In genomic region chr1:171256095-171256818, GRCm38 (mm10) we compare ENCODE assay signal across 11 mouse cellular contexts. TPM values are rescaled to one million over a fixed set of nuclear protein-coding genes. Genes with fewer than 3 reads are reported as not detected.
DNase-seq lines count a peak whose midpoint lies in the region; ATAC-seq and TF ChIP-seq lines count a peak whose summit lies in the region.
"Had no signal": no experiment of that assay in that cellular context is flagged by ENCODE, and none has a peak within 500 bp of the region (broad histone marks: within the 10 kb centered on the region; RNA-seq: fewer than 3 reads in every experiment).

No protein-coding gene starts in this region.

- no peak overlapping the region for H3K4me2 ChIP-seq in intestine, postnatal 0 days (replicated peaks; ENCODE audit: low read depth)
- no peak overlapping the region for H3K4me2 ChIP-seq in intestine, embryonic 15.5 days (replicated peaks)
- no peak overlapping the region for H3K4me2 ChIP-seq in midbrain, postnatal 0 days (ENCODE audit: low read depth, low read length, poor library complexity, severe bottlenecking)
- no peak overlapping the region for H3K4me2 ChIP-seq in midbrain, embryonic 15.5 days
- no peak overlapping the region for H3K4me2 ChIP-seq in embryonic facial prominence, embryonic 15.5 days (replicated peaks)
- H3K4me2 ChIP-seq: heart, embryonic 11.5 days had no signal

- no peak overlapping the region for H3K4me3 ChIP-seq in intestine, postnatal 0 days (ENCODE audit: low read depth, low read length)
- no peak overlapping the region for H3K4me3 ChIP-seq in intestine, embryonic 15.5 days (replicated peaks)
- H3K4me3 ChIP-seq in midbrain, postnatal 0 days (ENCODE audit: low read depth, low read length) = no peak overlapping the region
- H3K4me3 ChIP-seq in midbrain, embryonic 15.5 days = no peak overlapping the region
- no peak overlapping the region for H3K4me3 ChIP-seq in embryonic facial prominence, embryonic 15.5 days (replicated peaks)
- H3K4me3 ChIP-seq: hindbrain, embryonic 10.5 days had no signal

- no peaks in the 10 kb centered on the region for H3K27me3 ChIP-seq in intestine, postnatal 0 days (replicated peaks; ENCODE audit: control insufficient read depth, insufficient read depth, low read length)
- H3K27me3 ChIP-seq in intestine, embryonic 15.5 days (replicated peaks) = no peaks in the 10 kb centered on the region
- no peaks in the 10 kb centered on the region for H3K27me3 ChIP-seq in midbrain, postnatal 0 days (ENCODE audit: insufficient read depth, low read length)
- H3K27me3 ChIP-seq in midbrain, embryonic 15.5 days (replicated peaks) = no peaks in the 10 kb centered on the region; the same call in 1 of the 2 replicates
- H3K27me3 ChIP-seq in embryonic facial prominence, embryonic 15.5 days = no peaks in the 10 kb centered on the region
- H3K27me3 ChIP-seq: Patski had no signal

- no peak for DNase-seq in midbrain, postnatal 0 days (ENCODE audit: low spot score)
- no peak for DNase-seq in urinary bladder, adult 18-20 months (ENCODE audit: low spot score in 2 of 2)
- no peak for DNase-seq in thymus, postnatal 14 days

- no peak overlapping the region for H3K27ac ChIP-seq in intestine, postnatal 0 days (ENCODE audit: low read depth, low read length)
- H3K27ac ChIP-seq in intestine, embryonic 15.5 days = no peak overlapping the region
- H3K27ac ChIP-seq in midbrain, postnatal 0 days (ENCODE audit: low read depth, low read length) = no peak overlapping the region
- H3K27ac ChIP-seq in midbrain, embryonic 15.5 days = no peak overlapping the region
- H3K27ac ChIP-seq in embryonic facial prominence, embryonic 15.5 days (replicated peaks) = no peak overlapping the region
- H3K27ac ChIP-seq: hindbrain, embryonic 10.5 days had no signal

- H3K4me1 ChIP-seq in intestine, postnatal 0 days (replicated peaks; ENCODE audit: control insufficient read depth, insufficient read depth, low read length) = no peaks in the 10 kb centered on the region
- peaks cover 15% of the 10 kb centered on the region for H3K4me1 ChIP-seq in intestine, embryonic 15.5 days (replicated peaks)
- 0 out of 2 replicates have a peak, but pooled peaks cover 3% of the 10 kb centered on the region for H3K4me1 ChIP-seq in midbrain, postnatal 0 days (ENCODE audit: insufficient read depth, low read length)
- H3K4me1 ChIP-seq in midbrain, embryonic 15.5 days = peaks cover 18% of the 10 kb centered on the region
- peaks cover 30% of the 10 kb centered on the region for H3K4me1 ChIP-seq in embryonic facial prominence, embryonic 15.5 days

- no peak for ATAC-seq in intestine, postnatal 0 days
- ATAC-seq in intestine, embryonic 15.5 days = no peak
- no peak for ATAC-seq in midbrain, postnatal 0 days (ENCODE audit: low FRiP score)
- no peak for ATAC-seq in midbrain, embryonic 15.5 days (replicated peaks)
- ATAC-seq in embryonic facial prominence, embryonic 15.5 days (ENCODE audit: insufficient number of reproducible peaks, low FRiP score, low TSS enrichment, low read depth) = no peak
- ATAC-seq: lung, postnatal 0 days had no signal

- no peak overlapping the region for H3K9ac ChIP-seq in intestine, postnatal 0 days (ENCODE audit: low read depth, low read length)
- no peak overlapping the region for H3K9ac ChIP-seq in intestine, embryonic 15.5 days
- H3K9ac ChIP-seq in midbrain, postnatal 0 days (replicated peaks; ENCODE audit: low read length, poor library complexity, severe bottlenecking) = no peak overlapping the region
- H3K9ac ChIP-seq in midbrain, embryonic 15.5 days = no peak overlapping the region
- H3K9ac ChIP-seq in embryonic facial prominence, embryonic 15.5 days = peak overlapping the region; percentile 18; the same call in 1 of the 2 replicates

- 0 out of 2 replicates have a peak, but pooled peaks cover 3% of the 10 kb centered on the region for H3K36me3 ChIP-seq in intestine, postnatal 0 days (ENCODE audit: control insufficient read depth, insufficient read depth)
- peaks cover 8% of the 10 kb centered on the region; the same call in 1 of the 2 replicates for H3K36me3 ChIP-seq in intestine, embryonic 15.5 days
- no peaks in the 10 kb centered on the region for H3K36me3 ChIP-seq in midbrain, postnatal 0 days (ENCODE audit: insufficient read depth, low read length)
- H3K36me3 ChIP-seq in midbrain, embryonic 15.5 days (replicated peaks) = no peaks in the 10 kb centered on the region
- peaks cover 48% of the 10 kb centered on the region for H3K36me3 ChIP-seq in embryonic facial prominence, embryonic 15.5 days

- peak; percentile 43 for TF ChIP-seq CTCF in intestine, postnatal 0 days (IDR thresholded peaks at IDR 0.05; ENCODE audit: low read depth)
- peak; percentile 26 for TF ChIP-seq CTCF in midbrain, postnatal 0 days (IDR thresholded peaks at IDR 0.05)

- 88% methylated on average over 24 of the region's 24 CpGs for WGBS in intestine, postnatal 0 days
- WGBS in intestine, embryonic 15.5 days = 89% methylated on average over 24 of the region's 24 CpGs
- 91% methylated on average over 24 of the region's 24 CpGs for WGBS in midbrain, postnatal 0 days
- 90% methylated on average over 24 of the region's 24 CpGs for WGBS in midbrain, embryonic 15.5 days
- 86% methylated on average over 24 of the region's 24 CpGs for WGBS in embryonic facial prominence, embryonic 15.5 days

- H3K9me3 ChIP-seq in intestine, postnatal 0 days (ENCODE audit: control insufficient read depth) = no peaks in the 10 kb centered on the region
- no peaks in the 10 kb centered on the region for H3K9me3 ChIP-seq in intestine, embryonic 15.5 days
- no peaks in the 10 kb centered on the region for H3K9me3 ChIP-seq in midbrain, postnatal 0 days (ENCODE audit: low read length)
- no peaks in the 10 kb centered on the region for H3K9me3 ChIP-seq in midbrain, embryonic 15.5 days
- H3K9me3 ChIP-seq in embryonic facial prominence, embryonic 15.5 days (replicated peaks) = no peaks in the 10 kb centered on the region
- H3K9me3 ChIP-seq: hindbrain, embryonic 10.5 days had no signal

RNA-seq across cellular contexts. Expression of gene Ndufs2, which starts 5.1 kb away (rescaled TPM):
- 249 and 255 TPM in 2 replicates for polyA plus RNA-seq in intestine, postnatal 0 days (2015; fragmentation: Nextera tagmentation; extraction: Ambion mirVana)
- polyA plus RNA-seq in intestine, embryonic 15.5 days (2015; fragmentation: Nextera tagmentation; extraction: Ambion mirVana) = 304 and 326 TPM in 2 replicates
- total RNA-seq in midbrain, postnatal 0 days (2014; rRNA removed) = 224 and 230 TPM in 2 replicates
- 221 and 244 TPM in 2 replicates for polyA plus RNA-seq in midbrain, postnatal 0 days (2015; fragmentation: Nextera tagmentation; extraction: Ambion mirVana)
- 229 and 238 TPM in 2 replicates for polyA plus RNA-seq in midbrain, embryonic 15.5 days (2015; fragmentation: Nextera tagmentation; extraction: Ambion mirVana)
- 217 and 248 TPM in 2 replicates for polyA plus RNA-seq in embryonic facial prominence, embryonic 15.5 days (2015; fragmentation: Nextera tagmentation; extraction: Ambion mirVana)

RNA-seq across cellular contexts. Expression of gene Adamts4, which starts 6.0 kb away (rescaled TPM):
- polyA plus RNA-seq in intestine, postnatal 0 days (2015; fragmentation: Nextera tagmentation; extraction: Ambion mirVana) = 2.0 and 2.8 TPM in 2 replicates
- polyA plus RNA-seq in intestine, embryonic 15.5 days (2015; fragmentation: Nextera tagmentation; extraction: Ambion mirVana) = 6.3 and 6.8 TPM in 2 replicates
- 5.2 and 8.2 TPM in 2 replicates for total RNA-seq in midbrain, postnatal 0 days (2014; rRNA removed)
- polyA plus RNA-seq in midbrain, postnatal 0 days (2015; fragmentation: Nextera tagmentation; extraction: Ambion mirVana) = 3.4 and 4.2 TPM in 2 replicates
- 7.0 and 7.1 TPM in 2 replicates for polyA plus RNA-seq in midbrain, embryonic 15.5 days (2015; fragmentation: Nextera tagmentation; extraction: Ambion mirVana)
- polyA plus RNA-seq in embryonic facial prominence, embryonic 15.5 days (2015; fragmentation: Nextera tagmentation; extraction: Ambion mirVana) = 26.0 and 26.6 TPM in 2 replicates

RNA-seq across cellular contexts. Expression of gene B4galt3, which starts 13.9 kb away (rescaled TPM):
- 27.0 and 27.4 TPM in 2 replicates for polyA plus RNA-seq in intestine, postnatal 0 days (2015; fragmentation: Nextera tagmentation; extraction: Ambion mirVana)
- polyA plus RNA-seq in intestine, embryonic 15.5 days (2015; fragmentation: Nextera tagmentation; extraction: Ambion mirVana) = 54.2 and 54.5 TPM in 2 replicates
- 77.0 and 94.9 TPM in 2 replicates for total RNA-seq in midbrain, postnatal 0 days (2014; rRNA removed)
- polyA plus RNA-seq in midbrain, postnatal 0 days (2015; fragmentation: Nextera tagmentation; extraction: Ambion mirVana) = 109 and 110 TPM in 2 replicates
- 112 and 116 TPM in 2 replicates for polyA plus RNA-seq in midbrain, embryonic 15.5 days (2015; fragmentation: Nextera tagmentation; extraction: Ambion mirVana)
- polyA plus RNA-seq in embryonic facial prominence, embryonic 15.5 days (2015; fragmentation: Nextera tagmentation; extraction: Ambion mirVana) = 75.5 and 86.7 TPM in 2 replicates

RNA-seq across cellular contexts. Expression of gene Fcer1g, which starts 22.1 kb away (rescaled TPM):
- 47.7 and 54.0 TPM in 2 replicates for polyA plus RNA-seq in intestine, postnatal 0 days (2015; fragmentation: Nextera tagmentation; extraction: Ambion mirVana)
- 51.5 and 54.5 TPM in 2 replicates for polyA plus RNA-seq in intestine, embryonic 15.5 days (2015; fragmentation: Nextera tagmentation; extraction: Ambion mirVana)
- 21.3 and 25.9 TPM in 2 replicates for total RNA-seq in midbrain, postnatal 0 days (2014; rRNA removed)
- polyA plus RNA-seq in midbrain, postnatal 0 days (2015; fragmentation: Nextera tagmentation; extraction: Ambion mirVana) = 30.5 and 31.1 TPM in 2 replicates
- polyA plus RNA-seq in midbrain, embryonic 15.5 days (2015; fragmentation: Nextera tagmentation; extraction: Ambion mirVana) = 27.3 and 33.2 TPM in 2 replicates
- polyA plus RNA-seq in embryonic facial prominence, embryonic 15.5 days (2015; fragmentation: Nextera tagmentation; extraction: Ambion mirVana) = 92.7 and 101 TPM in 2 replicates

RNA-seq across cellular contexts. Expression of gene Ppox, which starts 24.7 kb away (rescaled TPM):
- 11.4 and 12.8 TPM in 2 replicates for polyA plus RNA-seq in intestine, postnatal 0 days (2015; fragmentation: Nextera tagmentation; extraction: Ambion mirVana)
- polyA plus RNA-seq in intestine, embryonic 15.5 days (2015; fragmentation: Nextera tagmentation; extraction: Ambion mirVana) = 38.7 and 40.9 TPM in 2 replicates
- total RNA-seq in midbrain, postnatal 0 days (2014; rRNA removed) = 36.5 and 45.9 TPM in 2 replicates
- 31.3 and 32.6 TPM in 2 replicates for polyA plus RNA-seq in midbrain, postnatal 0 days (2015; fragmentation: Nextera tagmentation; extraction: Ambion mirVana)
- 48.7 and 56.2 TPM in 2 replicates for polyA plus RNA-seq in midbrain, embryonic 15.5 days (2015; fragmentation: Nextera tagmentation; extraction: Ambion mirVana)
- 56.9 and 58.2 TPM in 2 replicates for polyA plus RNA-seq in embryonic facial prominence, embryonic 15.5 days (2015; fragmentation: Nextera tagmentation; extraction: Ambion mirVana)
